Mouse (Mus musculus) stomach, embryonic 16.5 days (tissue): ENCODE measurements around the gene Mipol1. TPM values are rescaled to one million over a fixed set of nuclear protein-coding genes. Genes with fewer than 3 reads are reported as not detected.

Experiments
- ATAC-seq: fragments of 200-750 bp; cut with Nextera tagmentation; 2 replicates; pipeline ENCODE4 v1.8.0; 2017; ENCODE audit warnings: moderate number of reproducible peaks, moderate TSS enrichment; ENCODE audit not compliant: insufficient read depth, low FRiP score
- H3K27ac ChIP-seq: fragments of 300-500 bp; sonication (generic); 2 replicates; pipeline ENCODE4 v1.5.1; 2014; ENCODE audit warnings: low read length
- H3K27me3 ChIP-seq: fragments of 300-500 bp; sonication (generic); 2 replicates; pipeline ENCODE4 v1.6.1; 2014; ENCODE audit warnings: low read length, control low read depth, mixed read lengths; ENCODE audit not compliant: control insufficient read depth, insufficient read depth
- H3K36me3 ChIP-seq: fragments of 300-500 bp; sonication (generic); 2 replicates; pipeline ENCODE4 v1.6.1; 2014; ENCODE audit warnings: low read length; ENCODE audit not compliant: control insufficient read depth, insufficient read depth
- H3K4me1 ChIP-seq: fragments of 300-500 bp; sonication (generic); 2 replicates; pipeline ENCODE4 v1.6.1; 2014; ENCODE audit warnings: low read length, control low read depth, mixed read lengths; ENCODE audit not compliant: control insufficient read depth, insufficient read depth
- H3K4me2 ChIP-seq: fragments of 300-500 bp; sonication (generic); 2 replicates; pipeline ENCODE4 v1.6.1; 2014; ENCODE audit warnings: low read depth, low read length, mixed read lengths
- H3K4me3 ChIP-seq: fragments of 300-500 bp; sonication (generic); replicated peaks from 2 replicates; pipeline ENCODE4 v1.5.1; 2014; ENCODE audit warnings: mild to moderate bottlenecking, low read length
- H3K9ac ChIP-seq: fragments of 300-500 bp; sonication (generic); 2 replicates; pipeline ENCODE4 v1.6.1; 2014; ENCODE audit warnings: low read length
- H3K9me3 ChIP-seq: fragments of 300-500 bp; sonication (generic); replicated peaks from 2 replicates; pipeline ENCODE4 v1.6.1; 2016; ENCODE audit warnings: low read length, control low read depth; ENCODE audit not compliant: control insufficient read depth
- WGBS: fragments of 180-500 bp; shearing (Covaris S2); extraction: QIAGEN DNeasy Blood & Tissue Kit; methylation state at CpG from one replicate; pipeline ENCODE4 v1.1.7; 2014; 5-methylcytosine and 5-hydroxymethylcytosine counted together
- polyA plus RNA-seq: library from polyadenylated mRNA; unstranded; fragments of >200 nt; fragmentation: Nextera tagmentation; extraction: Ambion mirVana; gene quantifications from 2 replicates; pipeline ENCODE4 v1.2.1, GENCODE M21; 2015

Mipol1 gene
- polyA plus RNA-seq, 1 experiment from 2014 or later, result 11.1 TPM

- Histone ChIP-seq H3K4me3 (no peak overlapping the region), H3K4me1 (no peaks in the 10 kb centered on the region), H3K27me3 (no peaks in the 10 kb centered on the region), H3K4me2 (0 out of 2 replicates have a peak overlapping the region, but pooled peaks have one; percentile 19), H3K36me3 (no peaks in the 10 kb centered on the region), H3K9me3 (no peaks in the 10 kb centered on the region), H3K27ac (no peak overlapping the region), H3K9ac (no peak overlapping the region)
- WGBS, result 56% methylated on average over 12 of the region's 12 CpGs
- no peak for ATAC-seq
Measured at GRCm38 (mm10) chr12:57464520-57465334, 234.5 kb downstream of the Mipol1 start.

- Histone ChIP-seq H3K36me3 (no peaks in the 10 kb centered on the region), H3K27ac (no peak overlapping the region), H3K4me3 (no peak overlapping the region), H3K4me1 (no peaks in the 10 kb centered on the region), H3K9me3 (no peaks in the 10 kb centered on the region), H3K4me2 (no peak overlapping the region), H3K27me3 (no peaks in the 10 kb centered on the region), H3K9ac (no peak overlapping the region)
- ATAC-seq, result no peak
- 84% methylated on average over 8 of the region's 8 CpGs for whole genome bisulfite sequencing
Measured at GRCm38 (mm10) chr12:57471786-57472185, 241.6 kb downstream of the Mipol1 start.

GRCm38 (mm10) chr12:57476876-57477275 lies 246.6 kb downstream of the Mipol1 start:
- ATAC-seq, result no peak
- Histone ChIP-seq H3K9me3 (no peaks in the 10 kb centered on the region), H3K4me3 (no peak overlapping the region), H3K4me2 (no peak overlapping the region), H3K27me3 (no peaks in the 10 kb centered on the region), H3K36me3 (no peaks in the 10 kb centered on the region), H3K27ac (no peak overlapping the region), H3K9ac (no peak overlapping the region), H3K4me1 (no peaks in the 10 kb centered on the region; the same call in 1 of the 2 replicates)
- WGBS, result 70% methylated on average over 3 of the region's 3 CpGs

- no peak overlapping the region for H3K4me3 ChIP-seq
- no peaks in the 10 kb centered on the region; the same call in 1 of the 2 replicates for H3K4me1 ChIP-seq
- H3K9me3 ChIP-seq, result no peaks in the 10 kb centered on the region
- H3K27me3 ChIP-seq, result no peaks in the 10 kb centered on the region
- no peak overlapping the region for H3K27ac ChIP-seq
- no peak overlapping the region for H3K9ac ChIP-seq
- H3K4me2 ChIP-seq, result no peak overlapping the region
- H3K36me3 ChIP-seq, result no peaks in the 10 kb centered on the region
- 55% methylated on average over 2 of the region's 2 CpGs for WGBS
- ATAC-seq, result no peak
Measured at GRCm38 (mm10) chr12:57481823-57482222, 251.6 kb downstream of the Mipol1 start.

- H3K27me3 ChIP-seq, result no peaks in the 10 kb centered on the region
- peaks cover 3% of the 10 kb centered on the region; the same call in 1 of the 2 replicates for H3K4me1 ChIP-seq
- no peaks in the 10 kb centered on the region for H3K9me3 ChIP-seq
- H3K36me3 ChIP-seq, result no peaks in the 10 kb centered on the region
- ATAC-seq, result peak; percentile 85
- H3K9ac ChIP-seq, result no peak overlapping the region
- H3K4me3 ChIP-seq, result no peak overlapping the region
- H3K27ac ChIP-seq, result peak overlapping the region; percentile 60
- peak overlapping the region; percentile 29 for H3K4me2 ChIP-seq
- WGBS, result 27% methylated on average over 6 of the region's 6 CpGs
Measured at GRCm38 (mm10) chr12:57496347-57497119, 266.3 kb downstream of the Mipol1 start.

GRCm38 (mm10) chr12:57500246-57500645 lies 270.0 kb downstream of the Mipol1 start:
- Histone ChIP-seq H3K27me3 (no peaks in the 10 kb centered on the region), H3K4me2 (no peak overlapping the region), H3K4me1 (peaks cover 3% of the 10 kb centered on the region; the same call in 1 of the 2 replicates), H3K36me3 (no peaks in the 10 kb centered on the region), H3K4me3 (no peak overlapping the region), H3K27ac (no peak overlapping the region), H3K9ac (no peak overlapping the region), H3K9me3 (no peaks in the 10 kb centered on the region)
- WGBS, result 44% methylated on average over 7 of the region's 7 CpGs
- no peak for ATAC-seq

GRCm38 (mm10) chr12:57505329-57505728 lies 275.1 kb downstream of the Mipol1 start:
- ATAC-seq, result no peak
- Histone ChIP-seq H3K27me3 (no peaks in the 10 kb centered on the region), H3K4me1 (peaks cover 9% of the 10 kb centered on the region), H3K27ac (no peak overlapping the region), H3K4me3 (no peak overlapping the region), H3K9me3 (no peaks in the 10 kb centered on the region), H3K36me3 (no peaks in the 10 kb centered on the region), H3K9ac (no peak overlapping the region), H3K4me2 (no peak overlapping the region)
- WGBS, result 55% methylated on average over 7 of the region's 7 CpGs

- no peak for ATAC-seq
- no peak overlapping the region for H3K4me3 ChIP-seq
- no peaks in the 10 kb centered on the region for H3K36me3 ChIP-seq
- H3K9me3 ChIP-seq, result no peaks in the 10 kb centered on the region
- no peak overlapping the region for H3K9ac ChIP-seq
- no peak overlapping the region for H3K4me2 ChIP-seq
- H3K4me1 ChIP-seq, result peaks cover 9% of the 10 kb centered on the region
- H3K27ac ChIP-seq, result no peak overlapping the region
- WGBS, result 34% methylated on average over 11 of the region's 11 CpGs
- no peaks in the 10 kb centered on the region for H3K27me3 ChIP-seq
Measured at GRCm38 (mm10) chr12:57508938-57509337, 278.7 kb downstream of the Mipol1 start.

- Histone ChIP-seq H3K9me3 (no peaks in the 10 kb centered on the region), H3K9ac (no peak overlapping the region)
- 47% methylated on average over 4 of the region's 4 CpGs for WGBS
Measured at GRCm38 (mm10) chr12:57509726-57510125, 279.5 kb downstream of the Mipol1 start.

More at GRCm38 (mm10) chr12:57509726-57510125, 279.5 kb downstream of the Mipol1 start:
- ATAC-seq, result no peak
- H3K27me3 ChIP-seq, result no peaks in the 10 kb centered on the region
- H3K4me1 ChIP-seq, result peaks cover 9% of the 10 kb centered on the region
- H3K27ac ChIP-seq, result no peak overlapping the region
- no peak overlapping the region for H3K4me2 ChIP-seq
- H3K36me3 ChIP-seq, result no peaks in the 10 kb centered on the region
- no peak overlapping the region for H3K4me3 ChIP-seq
